Mouse (Mus musculus) CH12.LX (cell line): Measurements from ENCODE around the gene Mdfi.

Experiments
- BHLHE40 ChIP-seq: IDR thresholded peaks from 2 replicates; pipeline ENCODE4 v1.6.1; 2011; ENCODE audit warnings: mild to moderate bottlenecking, low read depth, low read length, improper control_type of control experiment
- CHD1 ChIP-seq: IDR thresholded peaks from 2 replicates; pipeline ENCODE4 v1.6.1; 2012; ENCODE audit warnings: low read depth, low read length, improper control_type of control experiment, inconsistent platforms
- CTCF ChIP-seq, 2 experiments: IDR thresholded peaks in 1 of 2; conservative IDR thresholded peaks in 1 of 2; 2 replicates each; pipeline ENCODE4 v1.5.1; 2011 to 2012; ENCODE audit warnings: low read depth in 2 of 2, low read length in 2 of 2, improper control_type of control experiment in 1 of 2, inconsistent platforms in 1 of 2, mild to moderate bottlenecking in 1 of 2, moderate library complexity in 1 of 2
- EP300 ChIP-seq: IDR thresholded peaks from 2 replicates; pipeline ENCODE4 v1.6.1; 2011; ENCODE audit warnings: low read length, improper control_type of control experiment
- GABPA ChIP-seq: IDR thresholded peaks from 2 replicates; pipeline ENCODE4 v1.6.1; 2012; ENCODE audit warnings: low read depth, low read length, improper control_type of control experiment, inconsistent platforms; ENCODE audit not compliant: insufficient replicate concordance
- JUND ChIP-seq: conservative IDR thresholded peaks from 2 replicates; pipeline ENCODE4 v1.6.1; 2011; ENCODE audit warnings: low read depth, low read length, improper control_type of control experiment
- MAX ChIP-seq: IDR thresholded peaks from 2 replicates; pipeline ENCODE4 v1.6.1; 2011; ENCODE audit warnings: low read length, improper control_type of control experiment
- MXI1 ChIP-seq: IDR thresholded peaks from 2 replicates; pipeline ENCODE4 v1.6.1; 2011; ENCODE audit warnings: mild to moderate bottlenecking, low read depth, low read length, improper control_type of control experiment
- POLR2A ChIP-seq: IDR thresholded peaks from 2 replicates; pipeline ENCODE4 v1.6.1; 2011; ENCODE audit warnings: low read depth, mild to moderate bottlenecking, improper control_type of control experiment, low read length
- RCOR1 ChIP-seq: conservative IDR thresholded peaks from 2 replicates; pipeline ENCODE4 v1.6.1; 2012; ENCODE audit warnings: low read depth, mild to moderate bottlenecking, inconsistent platforms, low read length, improper control_type of control experiment
- TCF12 ChIP-seq: IDR thresholded peaks from 2 replicates; pipeline ENCODE4 v1.6.1; 2014; ENCODE audit warnings: low read depth, mild to moderate bottlenecking, inconsistent platforms, low read length, improper control_type of control experiment
- ZMIZ1 ChIP-seq: IDR thresholded peaks from 2 replicates; pipeline ENCODE4 v1.6.1; 2012; ENCODE audit warnings: low read depth, mild to moderate bottlenecking, inconsistent platforms, low read length, improper control_type of control experiment

- TF ChIP-seq TCF12 (no peak), POLR2A (no peak), GABPA (no peak), MAX (no peak), CTCF (conservative IDR thresholded peaks at IDR 0.05 in 1 of 2, IDR thresholded peaks at IDR 0.05 in 1 of 2; ENCODE audit: low read depth in 2 of 2, low read length in 2 of 2) (no peak), JUND (no peak), BHLHE40 (no peak), CHD1 (no peak), EP300 (no peak), RCOR1 (no peak), MXI1 (no peak), ZMIZ1 (no peak)
Measured at GRCm38 (mm10) chr17:47841521-47841920, 7.0 kb upstream of the Mdfi start.
